Mouse (Mus musculus) liver, adult 2 months (tissue): Measurements from ENCODE around the gene Rufy1.

Source experiments
- CTCF ChIP-seq: fragments of 200-500 bp; IDR thresholded peaks from 2 replicates; pipeline ENCODE4 v1.5.1; 2011; ENCODE audit warnings: low read depth, low read length, control low read depth
- POLR2A ChIP-seq: fragments of 200-500 bp; IDR thresholded peaks from 2 replicates; pipeline ENCODE4 v1.6.1; 2011; ENCODE audit warnings: low read length, control low read depth; ENCODE audit not compliant: insufficient read depth; ENCODE audit errors: extremely low read depth

DNA sequence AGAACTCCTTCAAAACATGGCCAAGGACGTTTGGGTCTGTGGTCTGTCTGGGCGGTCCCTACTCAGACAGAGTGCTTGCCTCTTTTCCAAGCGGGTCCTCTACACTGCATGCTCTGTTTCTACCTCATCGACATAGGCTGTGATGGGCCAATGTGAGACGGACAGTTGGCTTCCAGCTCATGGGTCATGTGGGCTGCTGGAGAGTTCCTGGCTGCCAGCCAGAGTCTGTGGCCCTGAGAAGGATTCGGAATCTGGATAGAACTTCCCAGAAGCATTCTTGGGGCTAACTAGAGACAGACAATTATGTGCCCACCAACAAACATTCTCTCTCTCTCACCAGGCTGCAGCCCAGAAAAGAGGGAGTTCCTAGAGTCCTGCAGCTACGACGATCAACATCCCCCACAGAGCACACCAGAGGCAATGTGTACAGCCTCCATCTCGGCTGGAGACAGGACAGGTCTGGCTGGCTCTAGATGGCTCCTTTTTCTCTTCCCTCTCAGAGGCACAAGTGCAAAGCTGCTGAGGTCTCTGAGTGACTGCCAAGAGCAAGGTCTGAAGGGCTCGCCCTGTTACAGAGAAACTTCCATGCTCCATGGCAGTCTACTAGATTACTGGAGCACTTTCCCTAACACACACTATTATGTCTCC, 27.4 kb downstream of the Rufy1 start:
- no peak for TF ChIP-seq CTCF
- no peak for TF ChIP-seq POLR2A
